Mouse (Mus musculus): Measurements from ENCODE around the gene Umad1. TPM values are rescaled to one million over a fixed set of nuclear protein-coding genes. Genes with fewer than 3 reads are reported as not detected.

Umad1 gene
- 10 to 100 TPM; 27.0 to 29.5 TPM for total RNA-seq (2021)
- long read RNA-seq, transcript Umad1-204 (4 exons, 2,025 nt): major isoform, 27 of 43 reads
- long read RNA-seq, transcript Umad1-202 (5 exons, 2,615 nt): minor isoform, 8 of 43 reads
- long read RNA-seq, partial matches to known transcripts: 0 of 43 reads
- long read RNA-seq, other reads (novel, unspliced or antisense): 4 of 43 reads

- DNase-seq (ENCODE audit: low spot score in 2 of 2): peak; percentile 97 to 98
Measured at GRCm38 (mm10) chr6:8259004-8259666, at the start of gene Umad1, which contains the start of the genes Rpa3 and Gm45062. TSS of gene Umad1 (plus strand) at chr6:8259288. TSS of gene Rpa3 (minus strand) at chr6:8259173. TSS of gene Gm45062 (plus strand) at chr6:8259450.

GRCm38 (mm10) chr6:8209866-8210186 is 49.3 kb upstream of the Umad1 start:
- peak; percentile 9 to 22 for DNase-seq (ENCODE audit: low spot score in 2 of 2)

- DNase-seq (ENCODE audit: low spot score in 2 of 2): no peak
Measured at GRCm38 (mm10) chr6:8210661-8211060, 48.4 kb upstream of the Umad1 start.

- no peak for DNase-seq (ENCODE audit: low spot score in 2 of 2)
Measured at GRCm38 (mm10) chr6:8227035-8227434, 32.1 kb upstream of the Umad1 start.

- no peak for DNase-seq (ENCODE audit: low spot score in 2 of 2)
Measured at GRCm38 (mm10) chr6:8228596-8228995, 30.5 kb upstream of the Umad1 start.

- DNase-seq (ENCODE audit: low spot score in 2 of 2): no peak
Measured at GRCm38 (mm10) chr6:8258316-8258715, 772 bp upstream of the Umad1 start.

GRCm38 (mm10) chr6:8259667-8260044 is 568 bp downstream of the Umad1 start:
- peak in 1 of 2 experiments; percentile 55 for DNase-seq (ENCODE audit: low spot score in 2 of 2)

- DNase-seq (ENCODE audit: low spot score in 2 of 2): no peak
Measured at GRCm38 (mm10) chr6:8271047-8271446, 12.0 kb downstream of the Umad1 start.

GRCm38 (mm10) chr6:8274387-8275054 is 15.4 kb downstream of the Umad1 start:
- peak; percentile 45 to 49 for DNase-seq (ENCODE audit: low spot score in 2 of 2)

GRCm38 (mm10) chr6:8275098-8275497 is 16.0 kb downstream of the Umad1 start:
- DNase-seq (ENCODE audit: low spot score in 2 of 2): peak; percentile 72 to 79

GRCm38 (mm10) chr6:8276431-8276830 is 17.3 kb downstream of the Umad1 start:
- no peak for DNase-seq (ENCODE audit: low spot score in 2 of 2)

GRCm38 (mm10) chr6:8278426-8279002 is 19.4 kb downstream of the Umad1 start:
- DNase-seq (ENCODE audit: low spot score in 2 of 2): no peak

GRCm38 (mm10) chr6:8283255-8283654 is 24.2 kb downstream of the Umad1 start:
- no peak for DNase-seq (ENCODE audit: low spot score in 2 of 2)

GRCm38 (mm10) chr6:8285401-8285960 is 26.4 kb downstream of the Umad1 start:
- DNase-seq (ENCODE audit: low spot score in 2 of 2): no peak

- no peak for DNase-seq (ENCODE audit: low spot score in 2 of 2)
Measured at GRCm38 (mm10) chr6:8286146-8286545, 27.1 kb downstream of the Umad1 start.

GRCm38 (mm10) chr6:8288755-8289580 is 29.9 kb downstream of the Umad1 start:
- no peak for DNase-seq (ENCODE audit: low spot score in 2 of 2)

GRCm38 (mm10) chr6:8294048-8294784 is 35.1 kb downstream of the Umad1 start:
- DNase-seq (ENCODE audit: low spot score in 2 of 2): no peak

- no peak for DNase-seq (ENCODE audit: low spot score in 2 of 2)
Measured at GRCm38 (mm10) chr6:8299066-8299863, 40.2 kb downstream of the Umad1 start.

Data from layer of hippocampus, postnatal 10 days (tissue).